Mouse (Mus musculus): ENCODE results near the gene Gm7168.
"Not testable (repeated sequence)": the region's sequence is repeated elsewhere in the genome, so short reads cannot be mapped to it uniquely, and the experiment has no call there.

Gm7168 gene

DNA sequence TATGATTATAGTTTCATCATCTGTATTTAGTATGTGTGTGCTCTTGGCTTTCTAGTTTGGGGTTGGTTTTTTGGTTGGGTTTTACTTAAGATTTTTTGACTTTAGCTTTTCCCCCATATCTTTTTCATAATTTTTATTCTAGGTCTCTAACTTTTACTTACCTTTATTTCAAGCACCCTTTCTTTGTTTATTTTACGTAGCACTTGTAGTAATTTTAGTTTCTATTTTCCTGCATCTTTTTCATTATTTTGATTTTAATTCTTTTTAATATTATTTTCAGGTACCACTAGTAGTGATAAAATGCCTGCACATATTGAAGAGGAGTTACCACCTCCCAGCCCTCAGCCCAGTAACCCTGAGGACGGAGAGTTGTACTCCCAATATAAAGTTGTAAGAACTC, at the start of gene Gm7168:
Gene Gm7168 (plus strand): TSS at position 301 of the 400 bp plus-strand sequence.
- DNase-seq (ENCODE audit: low spot score in 2 of 2) = not testable (repeated sequence)

DNA sequence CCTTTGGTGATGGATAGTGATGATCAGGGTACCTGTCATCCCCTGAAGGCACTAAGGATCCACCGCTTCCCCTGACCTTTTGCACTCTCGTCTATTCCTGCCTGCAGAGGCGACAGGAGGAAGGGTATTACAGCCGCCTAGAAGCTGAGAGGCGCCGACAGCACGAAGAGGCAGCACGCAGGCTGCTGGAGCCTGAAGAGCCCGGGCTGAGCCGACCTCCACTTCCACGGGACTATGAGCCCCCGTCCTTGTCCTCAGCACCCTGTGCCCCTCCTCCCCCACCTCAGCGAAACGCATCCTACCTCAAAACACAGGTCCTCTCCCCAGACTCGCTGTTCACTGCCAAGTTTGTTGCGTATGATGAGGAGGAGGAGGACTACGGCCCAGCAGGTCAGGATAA, 49.3 kb upstream of the Gm7168 start:
- no peak for DNase-seq (ENCODE audit: low spot score in 2 of 2)

DNA sequence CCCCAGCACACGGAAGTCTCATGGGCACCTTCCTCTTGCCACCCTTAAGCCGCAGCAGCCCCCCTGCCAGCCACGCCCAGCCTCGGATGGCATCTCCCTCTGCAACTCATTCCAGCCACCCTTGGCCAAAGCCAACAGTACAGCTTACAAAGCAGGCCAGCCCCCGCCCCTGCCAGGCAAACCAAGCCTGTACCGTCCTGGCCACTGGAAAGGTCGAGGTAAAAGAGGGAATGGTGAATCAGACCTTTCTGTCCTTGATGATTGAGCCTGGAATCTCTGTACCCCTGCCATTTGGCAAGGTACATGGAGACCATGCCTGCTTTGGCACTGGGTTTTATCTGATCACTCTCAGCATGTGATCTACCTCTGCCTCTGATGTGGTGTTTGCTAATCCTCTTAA, 48.9 kb upstream of the Gm7168 start:
- no peak for DNase-seq (ENCODE audit: low spot score in 2 of 2)

GRCm38 (mm10) chr17:13903793-13904192, 44.4 kb upstream of the Gm7168 start:
- no peak for DNase-seq (ENCODE audit: low spot score in 2 of 2)

DNA sequence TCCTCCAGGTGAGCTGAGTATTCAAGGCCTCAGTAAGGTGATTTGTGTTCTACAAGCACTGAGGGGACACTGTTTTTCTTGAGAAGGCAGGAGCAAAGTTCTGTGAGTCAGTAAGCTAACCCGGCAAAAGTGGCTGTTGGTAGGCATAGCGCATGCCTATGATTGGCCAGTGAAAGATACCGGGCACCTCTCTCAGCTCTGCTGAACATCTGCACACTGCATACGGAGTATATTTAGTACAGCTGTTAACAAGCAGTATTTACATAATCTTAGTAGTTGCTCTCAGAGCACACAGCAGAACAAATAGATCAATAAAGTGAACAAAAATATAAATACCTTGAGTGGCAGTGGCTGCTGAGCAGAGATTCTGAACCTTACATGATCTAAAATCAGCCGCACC, 41.1 kb upstream of the Gm7168 start:
- DNase-seq (ENCODE audit: low spot score in 2 of 2) = no peak

- DNase-seq (ENCODE audit: low spot score in 2 of 2) = no peak
These were observed 40.5 kb upstream of the Gm7168 start for GRCm38 (mm10) chr17:13907681-13908080.

- DNase-seq (ENCODE audit: low spot score in 2 of 2) = no peak
These were observed 34.2 kb upstream of the Gm7168 start for GRCm38 (mm10) chr17:13913951-13914350.

GRCm38 (mm10) chr17:13914531-13914930, 33.6 kb upstream of the Gm7168 start:
- no peak for DNase-seq (ENCODE audit: low spot score in 2 of 2)

- DNase-seq (ENCODE audit: low spot score in 2 of 2) = no peak
These were observed 27.4 kb upstream of the Gm7168 start for GRCm38 (mm10) chr17:13920771-13921170.

GRCm38 (mm10) chr17:13923418-13923817, 24.8 kb upstream of the Gm7168 start:
- no peak for DNase-seq (ENCODE audit: low spot score in 2 of 2)

GRCm38 (mm10) chr17:13924588-13924987, 23.6 kb upstream of the Gm7168 start:
- DNase-seq (ENCODE audit: low spot score in 2 of 2) = no peak

- no peak for DNase-seq (ENCODE audit: low spot score in 2 of 2)
These were observed 22.2 kb upstream of the Gm7168 start for GRCm38 (mm10) chr17:13925931-13926330.

DNA sequence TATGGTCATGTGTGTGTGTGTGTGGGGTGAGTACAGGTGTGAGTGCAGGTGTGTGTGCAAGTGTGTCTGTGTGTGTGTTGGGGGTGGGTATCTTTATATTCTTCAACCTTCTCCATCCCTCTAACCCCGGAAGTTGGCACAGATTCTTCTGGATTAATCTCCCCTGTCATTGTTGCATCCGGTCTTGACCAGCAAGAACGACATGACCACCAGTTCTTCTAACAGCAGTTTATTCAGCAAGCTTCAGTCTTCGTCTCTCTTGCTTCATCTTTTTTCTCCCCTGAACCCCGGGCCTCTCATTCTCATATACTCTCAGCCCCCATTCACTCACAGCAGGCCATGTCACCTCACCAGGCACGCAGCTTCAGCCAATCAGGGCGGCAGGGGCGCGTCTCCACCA, 17.8 kb upstream of the Gm7168 start:
- DNase-seq (ENCODE audit: low spot score in 2 of 2) = no peak

GRCm38 (mm10) chr17:13935364-13935763, 12.8 kb upstream of the Gm7168 start:
- DNase-seq (ENCODE audit: low spot score in 2 of 2) = not testable (repeated sequence)

DNA sequence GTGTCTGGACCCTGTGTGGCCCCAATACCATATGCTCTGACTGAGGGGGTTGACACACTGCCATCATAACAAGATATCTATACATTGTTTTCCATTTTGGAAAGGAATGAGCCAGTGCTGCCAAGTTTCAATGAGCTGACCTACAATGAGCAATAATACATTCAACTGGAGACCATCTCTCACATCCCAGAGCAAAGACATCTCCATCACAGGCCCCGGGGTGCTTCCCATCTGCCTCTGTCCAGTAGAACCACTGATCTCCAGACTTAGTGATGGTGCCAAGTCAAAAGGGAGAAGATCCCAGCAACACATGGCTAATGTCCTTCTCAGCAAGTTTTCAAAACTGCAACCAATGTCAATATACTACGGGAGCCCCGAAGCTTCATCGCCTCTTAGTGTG, 10.4 kb upstream of the Gm7168 start:
- no peak for DNase-seq (ENCODE audit: low spot score in 2 of 2)

DNA sequence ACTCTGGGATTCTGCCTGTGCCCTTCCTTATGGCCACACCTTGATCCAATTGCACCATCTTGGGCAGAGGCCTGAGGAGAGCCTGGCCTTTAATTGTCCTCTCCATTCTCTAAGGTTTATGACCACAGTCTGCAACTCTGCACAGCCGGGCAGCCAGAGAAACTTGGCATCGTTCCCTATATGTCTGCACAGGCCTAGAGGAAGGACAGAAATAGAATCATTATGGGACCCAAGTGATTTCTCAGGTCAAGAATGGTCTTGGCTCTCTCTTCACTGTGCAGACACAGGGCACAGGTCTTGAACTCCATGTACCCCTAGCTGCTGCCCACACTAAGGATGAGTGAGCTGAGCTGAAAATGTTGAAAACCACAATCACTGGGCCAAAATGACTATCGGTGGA, 9.5 kb upstream of the Gm7168 start:
- no peak for DNase-seq (ENCODE audit: low spot score in 2 of 2)

DNA sequence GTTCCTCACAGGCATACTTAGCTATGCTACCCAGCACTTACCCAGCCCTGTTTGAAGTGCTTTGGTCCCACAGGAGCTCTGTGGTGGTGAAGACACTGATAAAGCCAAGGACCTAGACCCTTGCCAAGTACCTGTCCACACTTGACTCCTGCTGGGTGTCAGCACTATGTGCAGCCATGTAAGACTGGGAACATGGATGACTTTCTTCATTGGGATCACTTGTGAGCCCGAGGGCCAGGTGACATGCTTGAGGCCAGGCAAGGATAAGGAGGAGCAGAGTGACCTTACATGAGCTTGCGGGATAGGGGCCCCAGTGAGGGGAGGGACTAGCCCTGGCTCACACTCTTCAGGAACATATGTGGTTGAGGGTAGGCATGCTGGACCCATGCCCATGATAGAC, 8.9 kb upstream of the Gm7168 start:
- not testable (repeated sequence) for DNase-seq (ENCODE audit: low spot score in 2 of 2)

DNA sequence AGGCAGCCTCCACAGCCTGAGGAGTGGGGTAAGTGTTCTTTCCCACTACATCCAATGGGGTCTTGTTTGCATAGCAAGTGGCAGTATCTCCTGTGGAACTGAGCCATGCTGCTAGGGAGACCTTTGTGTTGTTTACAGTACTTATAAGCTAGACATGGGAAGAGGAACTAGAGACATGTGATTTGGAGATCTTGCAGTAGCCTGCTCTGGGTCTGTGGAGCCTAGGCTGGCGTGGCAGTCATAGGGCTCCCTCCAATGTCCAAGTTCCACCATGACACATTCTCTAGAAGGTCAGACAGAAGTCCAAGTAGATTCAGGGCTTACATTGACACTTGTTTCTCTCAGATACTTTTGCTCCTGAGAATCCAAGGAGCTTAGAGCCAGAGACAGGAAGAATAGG, 7.7 kb upstream of the Gm7168 start:
- no peak for DNase-seq (ENCODE audit: low spot score in 2 of 2)

- not testable (repeated sequence) for DNase-seq (ENCODE audit: low spot score in 2 of 2)
These were observed 3.4 kb downstream of the Gm7168 start for GRCm38 (mm10) chr17:13951570-13951969.

- DNase-seq (ENCODE audit: low spot score in 2 of 2) = not testable (repeated sequence)
These were observed 10.0 kb downstream of the Gm7168 start for GRCm38 (mm10) chr17:13958129-13958528.

- DNase-seq (ENCODE audit: low spot score in 2 of 2) = not testable (repeated sequence)
These were observed 14.1 kb downstream of the Gm7168 start for GRCm38 (mm10) chr17:13962245-13962644.

DNA sequence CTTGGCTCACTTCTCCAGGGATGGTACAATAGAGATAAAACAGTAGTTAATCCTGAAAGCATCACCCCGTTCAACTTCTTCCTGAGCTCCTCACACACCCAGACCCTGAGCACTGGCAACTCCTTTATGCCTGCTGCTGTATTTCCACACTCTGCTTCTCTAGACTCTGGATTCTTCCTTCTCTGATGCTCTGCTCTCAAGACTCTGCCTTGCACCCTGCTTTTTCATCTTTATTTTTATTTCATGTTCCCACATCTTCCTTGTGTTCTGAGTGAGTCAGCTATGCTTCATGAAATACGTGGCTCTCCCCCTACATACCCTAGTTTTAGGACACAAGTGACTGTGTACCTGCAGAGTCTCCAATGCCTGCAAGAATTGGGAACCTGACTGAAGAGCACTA, 16.9 kb downstream of the Gm7168 start:
- DNase-seq (ENCODE audit: low spot score in 2 of 2) = not testable (repeated sequence)

DNA sequence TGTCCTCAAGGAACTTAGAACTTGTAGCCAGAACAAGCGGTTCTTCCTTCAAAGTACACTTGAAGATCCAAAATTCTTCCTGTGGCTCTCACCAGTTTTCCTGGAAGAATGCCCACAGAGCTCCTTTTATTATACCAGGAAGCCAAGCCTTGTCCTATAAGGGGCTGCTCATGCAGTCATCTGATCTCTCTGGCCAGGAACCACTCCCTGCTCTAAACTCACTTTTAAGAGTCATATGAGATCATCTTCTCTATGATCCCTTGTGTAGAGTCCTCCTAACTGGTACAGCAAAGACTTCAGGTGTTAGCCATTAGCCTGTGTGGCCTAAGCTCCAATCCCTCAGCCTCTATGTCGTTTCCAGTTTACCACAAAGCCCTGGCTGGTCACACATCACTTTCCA, 21.7 kb downstream of the Gm7168 start:
- DNase-seq (ENCODE audit: low spot score in 2 of 2) = not testable (repeated sequence)

- DNase-seq (ENCODE audit: low spot score in 2 of 2) = not testable (repeated sequence)
These were observed 22.6 kb downstream of the Gm7168 start for GRCm38 (mm10) chr17:13970796-13971195.

DNA sequence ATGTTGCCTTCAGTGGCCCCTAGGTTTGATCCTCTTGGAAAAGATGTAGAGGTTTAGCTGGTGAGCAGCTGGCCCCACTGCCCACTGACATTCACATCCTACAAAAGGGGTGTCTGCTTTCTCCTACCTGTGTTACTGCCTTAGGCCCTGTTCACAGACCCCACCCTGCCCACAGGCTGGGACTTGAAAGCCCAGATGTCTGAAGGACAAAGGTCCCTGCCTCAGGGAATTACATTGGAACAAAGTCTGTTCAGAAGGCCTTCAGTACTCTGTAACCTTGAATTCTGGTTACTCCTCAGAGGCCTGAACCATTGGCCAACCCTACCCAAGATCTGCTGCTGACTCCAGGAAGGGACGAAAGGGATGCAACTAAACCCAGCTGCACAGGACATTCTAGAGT, 39.5 kb downstream of the Gm7168 start:
- DNase-seq (ENCODE audit: low spot score in 2 of 2) = no peak

All from spleen, postnatal 14 days (tissue).